Mouse (Mus musculus): ENCODE measurements around the gene Kti12. TPM values are rescaled to one million over a fixed set of nuclear protein-coding genes. Genes with fewer than 3 reads are reported as not detected.

The Kti12 gene
- 35.1 and 38.5 TPM in 2 replicates for polyA plus RNA-seq (2015; fragmentation: Nextera tagmentation; extraction: Ambion mirVana)

DNA sequence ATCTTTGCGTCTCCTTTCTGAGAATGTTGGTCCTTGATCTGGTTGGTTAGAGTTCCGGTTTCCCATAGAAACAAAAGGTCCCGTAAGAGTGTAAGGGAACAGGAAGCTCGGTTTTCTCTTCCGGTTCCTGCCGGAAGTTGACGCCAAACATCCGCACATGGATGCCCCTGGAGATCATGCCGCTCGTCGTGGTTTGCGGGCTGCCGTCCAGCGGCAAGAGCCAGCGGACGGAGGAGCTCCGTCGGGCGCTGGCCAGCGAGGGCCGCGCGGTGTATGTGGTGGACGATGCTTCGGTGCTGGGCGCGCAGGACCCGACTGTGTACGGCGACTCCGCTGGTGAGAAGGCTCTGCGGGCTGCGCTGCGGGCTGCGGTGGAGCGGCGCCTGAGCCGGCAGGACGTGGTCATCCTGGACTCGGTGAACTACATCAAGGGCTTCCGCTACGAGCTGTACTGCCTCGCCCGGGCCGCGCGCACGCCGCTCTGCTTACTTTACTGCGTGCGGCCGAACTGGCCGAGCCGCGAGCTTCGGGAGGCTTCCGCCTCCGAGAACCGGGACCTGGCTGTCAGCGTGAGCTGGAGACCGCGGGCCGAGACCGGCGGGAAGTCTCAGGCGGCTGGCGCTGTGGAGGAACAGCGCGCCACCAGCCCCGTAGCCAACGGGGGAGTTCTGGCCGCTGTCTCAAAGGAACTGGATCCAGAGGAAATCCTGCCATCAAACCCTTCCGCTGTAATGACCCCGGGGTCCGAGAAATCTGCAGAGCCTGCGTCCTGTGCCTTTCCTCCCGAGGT, at the start of gene Kti12:
TSS of gene Kti12 (plus strand) at position 71 of the 790 bp plus-strand sequence.
- peaks cover 7% of the 10 kb centered on the region for H3K36me3 ChIP-seq (ENCODE audit: poor library complexity, severe bottlenecking)
- H3K4me2 ChIP-seq = peak within 1 kb of the TSS; percentile 97
- peak; percentile 94 for ATAC-seq
- H3K9ac ChIP-seq = peak within 1 kb of the TSS; percentile 87
- H3K27ac ChIP-seq = peak within 1 kb of the TSS; percentile 79
- no peaks in the 10 kb centered on the region for H3K27me3 ChIP-seq
- H3K9me3 ChIP-seq (replicated peaks) = no peaks in the 10 kb centered on the region
- under 1% methylated on average over 71 of the region's 77 CpGs for whole genome bisulfite sequencing
- H3K4me3 ChIP-seq = peak within 1 kb of the TSS; percentile 89
- H3K4me1 ChIP-seq = peaks cover 26% of the 10 kb centered on the region

DNA sequence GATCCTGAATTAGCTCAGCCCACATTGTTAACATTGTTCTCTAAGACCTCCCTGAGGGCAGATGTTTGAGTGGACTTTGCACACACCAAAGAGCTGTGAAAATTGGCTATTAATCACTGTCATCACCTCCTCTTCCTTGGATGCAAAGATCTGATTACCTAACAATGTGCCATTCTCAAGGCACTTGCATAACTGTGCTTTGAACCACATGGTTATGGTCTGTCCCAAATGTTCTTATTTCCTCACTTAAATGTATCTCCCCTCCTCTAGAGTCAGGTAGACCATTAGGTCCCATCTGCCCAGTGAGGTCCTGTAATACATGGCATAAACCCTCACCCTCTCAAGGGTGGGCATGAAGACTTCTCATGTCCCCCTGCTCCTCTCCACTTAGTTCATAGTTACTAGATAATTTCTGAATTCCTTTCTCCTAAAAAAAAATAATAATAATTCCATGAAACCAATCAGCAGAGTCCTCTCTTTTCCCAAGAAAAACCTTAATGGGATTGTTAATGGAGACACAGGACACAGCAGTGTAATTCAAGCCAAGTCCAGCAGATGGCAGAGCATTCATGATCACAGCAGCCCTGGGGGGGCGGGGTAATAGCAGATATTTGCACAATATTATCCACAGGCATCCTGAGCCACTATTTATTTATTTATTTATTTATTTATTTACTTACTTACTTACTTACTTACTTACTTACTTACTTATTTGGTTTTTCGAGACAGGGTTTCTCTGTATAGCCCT, 49.3 kb upstream of the Kti12 start:
- no peaks in the 10 kb centered on the region for H3K9me3 ChIP-seq (replicated peaks)
- H3K4me2 ChIP-seq = no peak overlapping the region
- WGBS = 60% methylated on average over 2 of the region's 2 CpGs
- H3K27ac ChIP-seq = no peak overlapping the region
- no peak overlapping the region for H3K9ac ChIP-seq
- 0 out of 2 replicates have a peak, but pooled peaks have one; percentile 48 for ATAC-seq
- H3K36me3 ChIP-seq (ENCODE audit: poor library complexity, severe bottlenecking) = no peaks in the 10 kb centered on the region
- H3K27me3 ChIP-seq = no peaks in the 10 kb centered on the region
- H3K4me3 ChIP-seq = no peak overlapping the region
- H3K4me1 ChIP-seq = no peaks in the 10 kb centered on the region

DNA sequence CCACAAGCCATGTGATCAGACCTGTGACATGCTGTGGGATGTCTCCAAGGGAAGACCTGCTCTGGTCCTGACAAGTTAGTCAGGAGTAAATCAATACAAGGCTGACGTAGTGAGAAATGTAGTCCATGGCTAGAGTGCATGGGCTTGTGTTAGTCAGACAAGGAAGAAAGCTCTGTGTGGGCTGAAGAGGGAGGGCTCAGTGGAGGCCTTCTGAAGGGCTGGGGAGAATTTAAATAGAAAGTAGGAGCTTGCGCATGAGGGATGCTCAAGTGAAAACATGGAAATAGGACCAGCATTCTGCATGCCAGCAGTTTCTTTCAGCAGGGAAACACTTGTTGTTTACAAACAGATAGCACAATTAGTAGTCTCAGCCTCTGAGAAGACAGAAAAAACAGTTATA, 44.0 kb upstream of the Kti12 start:
- ATAC-seq = no peak
- H3K9me3 ChIP-seq (replicated peaks) = no peaks in the 10 kb centered on the region
- H3K36me3 ChIP-seq (ENCODE audit: poor library complexity, severe bottlenecking) = no peaks in the 10 kb centered on the region
- no peaks in the 10 kb centered on the region for H3K4me1 ChIP-seq
- H3K27ac ChIP-seq = no peak overlapping the region
- no peak overlapping the region for H3K9ac ChIP-seq
- WGBS = 84% methylated on average over 2 of the region's 2 CpGs
- H3K4me2 ChIP-seq = no peak overlapping the region
- no peak overlapping the region for H3K4me3 ChIP-seq
- no peaks in the 10 kb centered on the region for H3K27me3 ChIP-seq

GRCm38 (mm10) chr4:108811142-108811541, 36.4 kb upstream of the Kti12 start:
- ATAC-seq = no peak
- Histone ChIP-seq H3K9ac (no peak overlapping the region), H3K4me2 (no peak overlapping the region), H3K27ac (no peak overlapping the region), H3K9me3 (replicated peaks) (no peaks in the 10 kb centered on the region), H3K4me3 (no peak overlapping the region), H3K36me3 (ENCODE audit: poor library complexity, severe bottlenecking) (peaks cover 13% of the 10 kb centered on the region), H3K4me1 (no peaks in the 10 kb centered on the region), H3K27me3 (no peaks in the 10 kb centered on the region)
- WGBS = 61% methylated on average over 4 of the region's 4 CpGs

DNA sequence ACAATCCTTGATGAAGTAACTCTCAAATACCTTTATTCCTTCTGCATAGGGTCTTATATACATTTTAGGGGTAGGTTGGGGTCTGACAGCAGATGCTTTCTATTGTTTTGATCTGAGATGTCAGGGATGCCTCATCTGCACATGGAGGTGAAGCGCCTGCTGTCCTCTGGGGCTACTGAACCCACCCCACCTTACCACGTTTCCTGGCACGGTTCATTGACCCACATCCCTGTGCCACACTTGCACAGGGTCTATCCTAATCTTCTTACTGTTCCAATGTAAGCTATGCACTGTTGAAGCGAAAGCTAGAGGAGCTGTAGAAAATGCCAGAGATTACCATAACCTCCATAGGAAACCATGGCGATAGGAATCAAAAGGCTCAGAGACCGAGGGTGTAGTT, 36.0 kb upstream of the Kti12 start:
- Histone ChIP-seq H3K4me3 (no peak overlapping the region), H3K27me3 (no peaks in the 10 kb centered on the region), H3K36me3 (ENCODE audit: poor library complexity, severe bottlenecking) (peaks cover 13% of the 10 kb centered on the region), H3K27ac (no peak overlapping the region), H3K4me2 (no peak overlapping the region), H3K9me3 (replicated peaks) (no peaks in the 10 kb centered on the region), H3K4me1 (no peaks in the 10 kb centered on the region), H3K9ac (no peak overlapping the region)
- no peak for ATAC-seq
- 67% methylated on average over 6 of the region's 6 CpGs for WGBS

GRCm38 (mm10) chr4:108825677-108826076, 21.9 kb upstream of the Kti12 start:
- H3K4me3 ChIP-seq = no peak overlapping the region

GRCm38 (mm10) chr4:108826096-108826495, 21.5 kb upstream of the Kti12 start:
- Histone ChIP-seq H3K4me2 (no peak overlapping the region), H3K27ac (no peak overlapping the region), H3K9me3 (replicated peaks) (no peaks in the 10 kb centered on the region), H3K4me1 (peaks cover 5% of the 10 kb centered on the region), H3K27me3 (no peaks in the 10 kb centered on the region), H3K36me3 (ENCODE audit: poor library complexity, severe bottlenecking) (peaks cover 83% of the 10 kb centered on the region), H3K4me3 (no peak overlapping the region), H3K9ac (no peak overlapping the region)
- WGBS = 94% methylated on average over 1 of the region's 1 CpGs
- ATAC-seq = no peak

More at GRCm38 (mm10) chr4:108825677-108826076, 21.9 kb upstream of the Kti12 start:
- H3K27ac ChIP-seq = no peak overlapping the region
- peaks cover under 1% of the 10 kb centered on the region for H3K4me1 ChIP-seq
- H3K9ac ChIP-seq = no peak overlapping the region
- peaks cover 87% of the 10 kb centered on the region for H3K36me3 ChIP-seq (ENCODE audit: poor library complexity, severe bottlenecking)
- H3K27me3 ChIP-seq = no peaks in the 10 kb centered on the region
- no peak for ATAC-seq
- no peaks in the 10 kb centered on the region for H3K9me3 ChIP-seq (replicated peaks)
- WGBS = 95% methylated on average over 3 of the region's 3 CpGs
- H3K4me2 ChIP-seq = no peak overlapping the region

- ATAC-seq = no peak
- Histone ChIP-seq H3K9ac (no peak overlapping the region), H3K36me3 (ENCODE audit: poor library complexity, severe bottlenecking) (peaks cover 78% of the 10 kb centered on the region), H3K4me3 (no peak overlapping the region), H3K9me3 (replicated peaks) (no peaks in the 10 kb centered on the region), H3K27me3 (no peaks in the 10 kb centered on the region), H3K4me1 (peaks cover 10% of the 10 kb centered on the region), H3K27ac (no peak overlapping the region), H3K4me2 (no peak overlapping the region)
- WGBS = 93% methylated on average over 2 of the region's 2 CpGs
Measured at GRCm38 (mm10) chr4:108826643-108827042, 20.9 kb upstream of the Kti12 start.

DNA sequence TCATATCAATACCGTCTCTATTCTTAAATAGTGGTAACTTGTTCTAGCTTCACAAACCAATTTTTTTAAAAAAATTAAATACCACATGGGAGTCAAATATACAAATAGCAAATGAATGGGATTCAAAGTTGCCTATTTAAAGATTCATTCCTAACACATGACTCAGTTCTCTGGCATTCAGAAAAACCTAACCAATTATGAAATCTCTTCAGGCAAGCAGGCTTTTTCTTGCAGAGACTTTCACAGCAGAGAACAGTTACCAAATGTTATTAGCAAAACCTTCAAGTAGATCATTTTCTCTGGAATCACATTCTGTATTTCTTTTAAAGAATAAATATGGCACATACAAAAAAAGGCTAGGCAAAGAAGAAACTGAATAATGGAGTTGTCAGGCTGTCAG, 16.9 kb upstream of the Kti12 start:
- H3K27ac ChIP-seq = no peak overlapping the region
- no peaks in the 10 kb centered on the region for H3K9me3 ChIP-seq (replicated peaks)
- whole genome bisulfite sequencing = 79% methylated on average over 1 of the region's 1 CpGs
- H3K4me1 ChIP-seq = peaks cover 25% of the 10 kb centered on the region
- no peaks in the 10 kb centered on the region for H3K27me3 ChIP-seq
- no peak overlapping the region for H3K4me3 ChIP-seq
- no peak for ATAC-seq
- peaks cover 42% of the 10 kb centered on the region for H3K36me3 ChIP-seq (ENCODE audit: poor library complexity, severe bottlenecking)
- H3K9ac ChIP-seq = no peak overlapping the region
- 0 out of 2 replicates have a peak overlapping the region, but pooled peaks have one; percentile 65 for H3K4me2 ChIP-seq

DNA sequence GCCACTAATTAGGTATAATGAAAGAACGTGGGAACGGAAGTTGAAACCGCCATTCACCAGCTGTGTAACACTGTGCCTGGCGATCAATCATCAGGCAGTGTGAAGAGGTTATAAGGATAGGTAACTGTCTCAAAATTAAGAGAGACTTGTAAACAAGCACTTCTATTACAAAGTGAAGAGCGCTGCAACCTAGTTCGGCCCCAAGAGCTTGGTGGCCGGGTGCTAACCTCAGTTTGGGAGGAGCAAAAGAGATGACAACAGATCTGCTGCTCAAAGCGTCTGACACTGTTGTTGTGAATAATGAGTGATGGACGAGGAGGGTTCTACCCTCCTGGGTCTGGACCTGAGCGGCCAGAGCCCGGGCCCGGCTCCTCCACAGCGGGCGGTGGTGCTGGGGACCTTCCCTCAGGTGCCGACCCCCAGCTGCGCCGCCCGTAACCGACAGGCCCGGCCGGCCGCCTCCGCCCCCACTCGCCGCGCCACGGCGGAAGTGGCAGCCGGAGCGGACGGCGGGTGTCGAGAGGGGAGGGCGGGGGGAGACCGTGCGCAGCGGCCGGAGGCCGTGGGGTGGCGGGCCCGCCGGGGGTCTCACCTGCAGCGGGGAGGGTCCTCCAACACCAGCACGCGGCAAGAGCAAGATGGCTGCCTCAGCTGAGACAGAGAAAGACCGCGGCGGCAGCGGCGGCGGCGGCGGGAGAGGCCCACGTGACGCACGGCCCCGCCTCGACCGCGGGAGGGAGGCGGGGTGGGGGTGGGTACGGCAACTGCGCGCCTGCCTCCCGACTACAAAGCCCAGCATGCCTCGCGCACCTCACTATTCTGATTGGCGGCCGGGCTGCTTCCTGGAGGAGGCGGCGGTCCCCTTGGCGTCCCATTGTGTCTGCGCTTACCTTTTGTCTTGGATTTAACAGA, 14.4 kb upstream of the Kti12 start, which contains the start of gene Btf3l4:
TSS of gene Btf3l4 (minus strand) at position 699 of the 912 bp plus-strand sequence.
- under 1% methylated on average over 50 of the region's 73 CpGs for WGBS
- Histone ChIP-seq H3K4me3 (peak within 1 kb of the TSS; percentile 77), H3K36me3 (ENCODE audit: poor library complexity, severe bottlenecking) (peaks cover 21% of the 10 kb centered on the region), H3K9ac (peak within 1 kb of the TSS; percentile 98), H3K4me1 (peaks cover 39% of the 10 kb centered on the region), H3K9me3 (replicated peaks) (no peaks in the 10 kb centered on the region), H3K27me3 (no peaks in the 10 kb centered on the region), H3K27ac (peak within 1 kb of the TSS; percentile 100), H3K4me2 (peak within 1 kb of the TSS; percentile 72)
- ATAC-seq = peak; percentile 96

DNA sequence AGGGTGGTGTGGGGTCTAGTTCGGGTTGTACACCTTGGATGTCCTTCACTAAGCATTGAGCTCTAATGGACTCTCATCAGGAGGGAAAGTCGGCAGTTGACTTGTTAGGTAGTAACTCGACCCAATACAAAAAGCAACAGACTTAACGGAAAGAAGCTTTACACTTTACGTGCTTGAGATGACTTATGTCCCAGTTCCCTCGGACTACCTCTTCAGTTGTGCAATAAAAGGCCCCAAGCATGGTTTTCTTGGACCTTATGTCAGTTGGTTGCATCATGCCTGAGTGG, 13.8 kb upstream of the Kti12 start:
- Histone ChIP-seq H3K4me1 (peaks cover 39% of the 10 kb centered on the region), H3K4me2 (peak overlapping the region; percentile 72), H3K9ac (peak overlapping the region; percentile 98), H3K27me3 (no peaks in the 10 kb centered on the region), H3K9me3 (replicated peaks) (no peaks in the 10 kb centered on the region), H3K4me3 (peak overlapping the region; percentile 77), H3K27ac (peak overlapping the region; percentile 100), H3K36me3 (ENCODE audit: poor library complexity, severe bottlenecking) (peaks cover 15% of the 10 kb centered on the region)
- WGBS = under 1% methylated on average over 6 of the region's 6 CpGs
- no peak for ATAC-seq
